Mouse (Mus musculus) embryonic facial prominence, embryonic 12.5 days (tissue): Measurements from ENCODE around the gene Kxd1. TPM values are rescaled to one million over a fixed set of nuclear protein-coding genes. Genes with fewer than 3 reads are reported as not detected.

Experiments
- ATAC-seq: fragments of 200-750 bp; cut with Nextera tagmentation; 2 replicates; pipeline ENCODE4 v1.8.0; 2017; ENCODE audit not compliant: insufficient number of reproducible peaks, insufficient read depth, low FRiP score, low TSS enrichment
- H3K27ac ChIP-seq: fragments of 300-500 bp; sonication (generic); 2 replicates; pipeline ENCODE4 v1.5.1; 2016; ENCODE audit warnings: mild to moderate bottlenecking
- H3K27me3 ChIP-seq: fragments of 300-500 bp; sonication (generic); 2 replicates; pipeline ENCODE4 v1.6.1; 2016; ENCODE audit warnings: mild to moderate bottlenecking, moderate library complexity
- H3K36me3 ChIP-seq: fragments of 300-500 bp; sonication (generic); 2 replicates; pipeline ENCODE4 v1.6.1; 2016; ENCODE audit warnings: mild to moderate bottlenecking
- H3K4me1 ChIP-seq: fragments of 300-500 bp; sonication (generic); 2 replicates; pipeline ENCODE4 v1.6.1; 2016
- H3K4me2 ChIP-seq: fragments of 300-500 bp; sonication (generic); replicated peaks from 2 replicates; pipeline ENCODE4 v1.6.1; 2016; ENCODE audit warnings: mild to moderate bottlenecking, moderate library complexity
- H3K4me3 ChIP-seq: fragments of 300-500 bp; sonication (generic); 2 replicates; pipeline ENCODE4 v1.5.1; 2016; ENCODE audit warnings: mild to moderate bottlenecking
- H3K9ac ChIP-seq: fragments of 300-500 bp; sonication (generic); 2 replicates; pipeline ENCODE4 v1.6.1; 2016; ENCODE audit warnings: mild to moderate bottlenecking, moderate library complexity
- H3K9me3 ChIP-seq: fragments of 300-500 bp; sonication (generic); 2 replicates; pipeline ENCODE4 v1.6.1; 2016; ENCODE audit warnings: mild to moderate bottlenecking, moderate library complexity
- WGBS: fragments of 180-500 bp; shearing (Covaris S2); methylation state at CpG from one replicate; pipeline ENCODE4 v1.1.7; 2016; 5-methylcytosine and 5-hydroxymethylcytosine counted together
- polyA plus RNA-seq: library from polyadenylated mRNA; unstranded; fragments of >200 nt; fragmentation: Nextera tagmentation; extraction: Ambion mirVana; gene quantifications from 2 replicates; pipeline ENCODE4 v1.2.1, GENCODE M21; 2016

Kxd1 gene
- polyA plus RNA-seq, 1 experiment from 2014 or later: 54.7 TPM

GRCm38 (mm10) chr8:70544200-70544687, 16.5 kb upstream of the Kxd1 start:
- Histone ChIP-seq H3K9me3 (no peaks in the 10 kb centered on the region), H3K27ac (no peak overlapping the region), H3K36me3 (0 out of 2 replicates have a peak, but pooled peaks cover 3% of the 10 kb centered on the region), H3K4me2 (no peak overlapping the region), H3K9ac (no peak overlapping the region), H3K4me3 (no peak overlapping the region), H3K4me1 (peaks cover 19% of the 10 kb centered on the region), H3K27me3 (no peaks in the 10 kb centered on the region)
- 64% methylated on average over 6 of the region's 6 CpGs for WGBS
- ATAC-seq: no peak

GRCm38 (mm10) chr8:70541081-70541480, 13.3 kb upstream of the Kxd1 start:
- Histone ChIP-seq H3K27ac (no peak overlapping the region), H3K27me3 (no peaks in the 10 kb centered on the region), H3K4me3 (peak overlapping the region; percentile 66; the same call in 1 of the 2 replicates), H3K9ac (peak overlapping the region; percentile 21; the same call in 1 of the 2 replicates), H3K4me1 (peaks cover 23% of the 10 kb centered on the region), H3K9me3 (no peaks in the 10 kb centered on the region), H3K36me3 (peaks cover 11% of the 10 kb centered on the region), H3K4me2 (peak overlapping the region; percentile 72)
- WGBS: 82% methylated on average over 5 of the region's 5 CpGs
- no peak for ATAC-seq

DNA sequence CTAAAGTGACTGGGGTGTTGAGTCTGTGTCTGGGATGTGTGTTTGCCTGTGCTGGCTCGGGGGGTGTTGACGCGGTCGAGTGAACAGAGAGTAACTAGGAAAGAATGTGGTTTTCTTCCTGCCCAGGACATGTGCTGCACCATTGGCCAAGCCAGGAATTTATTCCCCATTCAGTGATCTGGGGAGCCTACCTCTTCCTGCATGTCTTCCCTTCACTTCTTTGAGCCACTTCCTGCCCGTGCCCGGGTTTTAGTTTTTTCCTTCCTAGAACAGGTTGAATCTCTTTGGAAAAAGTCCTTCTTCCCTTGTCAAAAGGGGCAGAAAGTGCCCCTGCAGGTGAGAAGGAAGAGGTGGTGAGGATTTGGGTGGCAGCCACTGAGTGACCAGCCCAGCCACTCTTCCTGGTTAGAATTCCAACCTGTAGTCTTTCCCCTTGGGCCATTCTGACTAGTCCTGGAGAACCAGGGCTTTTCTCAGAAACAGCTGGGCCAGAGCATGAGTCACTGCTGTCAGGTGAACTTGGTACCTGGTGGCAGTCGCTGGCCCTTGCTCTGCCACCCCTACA, 12.8 kb upstream of the Kxd1 start:
- WGBS: 37% methylated on average over 7 of the region's 7 CpGs
- Histone ChIP-seq H3K9me3 (no peaks in the 10 kb centered on the region), H3K27ac (no peak overlapping the region)

GRCm38 (mm10) chr8:70540013-70540506, 12.3 kb upstream of the Kxd1 start:
- peak overlapping the region; percentile 94; the same call in 1 of the 2 replicates for H3K27ac ChIP-seq
- H3K9ac ChIP-seq: peak overlapping the region; percentile 75
- no peak for ATAC-seq
- H3K4me1 ChIP-seq: peaks cover 23% of the 10 kb centered on the region
- H3K36me3 ChIP-seq: peaks cover 21% of the 10 kb centered on the region
- H3K4me2 ChIP-seq: peak overlapping the region; percentile 72
- 14% methylated on average over 4 of the region's 4 CpGs for WGBS
- H3K9me3 ChIP-seq: no peaks in the 10 kb centered on the region
- peak overlapping the region; percentile 66 for H3K4me3 ChIP-seq
- H3K27me3 ChIP-seq: no peaks in the 10 kb centered on the region

More for the DNA sequence above, 12.8 kb upstream of the Kxd1 start:
- Histone ChIP-seq H3K27me3 (no peaks in the 10 kb centered on the region), H3K9ac (peak overlapping the region; percentile 75), H3K4me2 (peak overlapping the region; percentile 72), H3K4me3 (peak overlapping the region; percentile 66), H3K4me1 (peaks cover 23% of the 10 kb centered on the region), H3K36me3 (peaks cover 15% of the 10 kb centered on the region)
- ATAC-seq: no peak

DNA sequence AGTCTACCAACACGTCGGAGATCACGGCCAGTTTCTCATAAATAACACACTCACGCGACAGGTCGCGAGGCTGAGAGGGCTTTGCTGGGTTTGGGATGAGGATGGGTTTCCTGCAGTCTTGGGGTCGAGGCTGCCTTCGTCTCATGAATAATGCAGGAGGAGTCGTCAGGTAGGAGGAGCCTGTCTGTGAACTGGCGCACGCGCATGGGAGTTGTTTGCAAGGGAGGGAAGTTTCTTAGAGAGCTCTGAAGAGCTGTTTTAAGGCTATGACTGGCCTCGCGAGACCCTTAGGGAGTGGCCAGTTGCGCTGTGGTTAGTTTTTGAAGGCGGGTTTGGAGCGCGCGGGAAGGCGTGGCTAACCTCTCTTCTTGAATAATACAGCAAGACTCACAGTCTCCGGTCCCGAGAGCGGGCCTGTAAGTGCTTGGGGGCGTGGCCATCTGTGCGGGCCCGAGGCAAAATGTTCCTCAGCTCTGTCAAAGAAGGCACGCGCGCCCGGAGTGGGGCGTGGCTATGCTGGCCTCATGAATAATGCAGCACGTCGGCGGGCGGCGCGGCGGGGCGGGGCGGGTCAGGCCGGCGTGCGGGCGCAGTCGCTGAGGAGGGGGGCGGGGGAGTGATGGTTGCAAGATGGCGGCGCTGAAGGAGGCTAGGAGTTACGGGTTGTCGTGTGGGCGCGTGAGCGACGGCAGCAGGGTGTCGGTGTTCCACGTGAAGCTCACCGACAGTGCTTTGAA, 11.5 kb upstream of the Kxd1 start, which contains the start of gene Ell:
Ell (plus strand) TSS at position 381 of the 737 bp plus-strand sequence.
- H3K27ac ChIP-seq: peak within 1 kb of the TSS; percentile 94
- peak within 1 kb of the TSS; percentile 66 for H3K4me3 ChIP-seq
- H3K27me3 ChIP-seq: no peaks in the 10 kb centered on the region
- ATAC-seq: peak; percentile 86
- H3K9ac ChIP-seq: peak within 1 kb of the TSS; percentile 75
- peak within 1 kb of the TSS; percentile 72 for H3K4me2 ChIP-seq
- H3K36me3 ChIP-seq: peaks cover 29% of the 10 kb centered on the region
- H3K4me1 ChIP-seq: peaks cover 23% of the 10 kb centered on the region
- WGBS: under 1% methylated on average over 55 of the region's 58 CpGs
- no peaks in the 10 kb centered on the region for H3K9me3 ChIP-seq

- under 1% methylated on average over 32 of the region's 32 CpGs for WGBS
- Histone ChIP-seq H3K36me3 (peaks cover 35% of the 10 kb centered on the region), H3K4me3 (peak overlapping the region; percentile 66), H3K9ac (peak overlapping the region; percentile 54), H3K27me3 (no peaks in the 10 kb centered on the region), H3K4me2 (peak overlapping the region; percentile 72), H3K4me1 (peaks cover 23% of the 10 kb centered on the region), H3K9me3 (no peaks in the 10 kb centered on the region), H3K27ac (peak overlapping the region; percentile 94)
- ATAC-seq: peak; percentile 54
These were observed 10.9 kb upstream of the Kxd1 start for GRCm38 (mm10) chr8:70538633-70539076.

DNA sequence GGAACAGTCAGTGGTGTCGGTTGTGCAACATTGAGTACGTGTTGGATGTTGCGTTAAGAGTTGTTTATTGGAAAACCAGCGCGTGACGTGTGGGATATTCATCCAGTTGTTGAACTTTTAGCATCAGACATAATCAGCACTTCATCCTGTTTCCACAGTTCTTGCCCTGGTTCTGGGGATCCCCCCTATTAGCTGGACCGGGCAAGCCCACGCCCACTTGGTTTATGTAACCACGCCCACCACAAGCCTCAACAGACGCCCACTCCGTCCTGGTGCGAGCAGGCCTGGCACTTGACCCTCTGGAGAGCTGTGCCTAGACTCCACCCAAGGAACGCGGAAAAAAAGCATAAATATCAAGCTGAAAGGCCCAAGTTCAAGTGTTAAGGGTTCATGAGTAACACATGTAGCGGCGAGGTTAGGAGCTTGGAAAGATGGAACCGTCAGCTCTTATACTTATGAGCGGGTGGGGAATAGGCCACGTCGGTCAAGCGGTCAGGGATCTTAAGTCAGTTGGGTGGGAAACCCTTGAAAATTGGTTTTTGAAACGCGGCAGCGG, 10.3 kb upstream of the Kxd1 start:
- no peak for ATAC-seq
- H3K9ac ChIP-seq: peak overlapping the region; percentile 54

GRCm38 (mm10) chr8:70535701-70536100, 7.9 kb upstream of the Kxd1 start:
- Histone ChIP-seq H3K9me3 (no peaks in the 10 kb centered on the region), H3K27me3 (no peaks in the 10 kb centered on the region), H3K4me3 (no peak overlapping the region), H3K27ac (no peak overlapping the region), H3K36me3 (peaks cover 64% of the 10 kb centered on the region), H3K9ac (no peak overlapping the region), H3K4me1 (peaks cover 11% of the 10 kb centered on the region), H3K4me2 (no peak overlapping the region)
- ATAC-seq: no peak
- WGBS: 93% methylated on average over 2 of the region's 2 CpGs

More for the DNA sequence above, 10.3 kb upstream of the Kxd1 start:
- Histone ChIP-seq H3K9me3 (no peaks in the 10 kb centered on the region), H3K36me3 (peaks cover 40% of the 10 kb centered on the region), H3K4me2 (peak overlapping the region; percentile 72), H3K27ac (peak overlapping the region; percentile 94), H3K27me3 (no peaks in the 10 kb centered on the region), H3K4me1 (peaks cover 23% of the 10 kb centered on the region), H3K4me3 (peak overlapping the region; percentile 66)
- WGBS: 14% methylated on average over 24 of the region's 24 CpGs

DNA sequence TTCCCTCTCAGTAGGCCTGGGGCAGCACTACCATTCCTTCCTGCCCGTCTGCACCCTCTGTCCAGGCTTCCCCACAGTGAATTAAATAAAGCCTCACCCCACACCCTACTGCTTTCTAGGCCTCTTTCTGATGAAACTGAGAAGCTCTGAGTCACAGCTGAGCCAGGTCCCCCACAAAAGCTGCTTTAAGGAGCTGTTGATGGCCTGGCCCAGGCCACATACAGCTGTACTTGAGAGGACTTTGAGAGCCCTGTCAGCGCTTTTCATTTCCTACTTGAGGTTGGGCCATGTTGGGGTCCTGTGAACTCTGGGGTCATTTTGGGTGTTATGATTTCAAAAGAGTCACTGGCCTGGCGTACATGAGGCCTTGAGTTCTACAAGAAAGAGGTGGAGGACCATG, 7.5 kb upstream of the Kxd1 start:
- ATAC-seq: no peak
- Histone ChIP-seq H3K36me3 (peaks cover 67% of the 10 kb centered on the region), H3K27ac (no peak overlapping the region), H3K4me2 (no peak overlapping the region), H3K9me3 (no peaks in the 10 kb centered on the region), H3K4me3 (no peak overlapping the region), H3K9ac (no peak overlapping the region), H3K4me1 (peaks cover 6% of the 10 kb centered on the region), H3K27me3 (no peaks in the 10 kb centered on the region)
- 88% methylated on average over 3 of the region's 3 CpGs for WGBS

DNA sequence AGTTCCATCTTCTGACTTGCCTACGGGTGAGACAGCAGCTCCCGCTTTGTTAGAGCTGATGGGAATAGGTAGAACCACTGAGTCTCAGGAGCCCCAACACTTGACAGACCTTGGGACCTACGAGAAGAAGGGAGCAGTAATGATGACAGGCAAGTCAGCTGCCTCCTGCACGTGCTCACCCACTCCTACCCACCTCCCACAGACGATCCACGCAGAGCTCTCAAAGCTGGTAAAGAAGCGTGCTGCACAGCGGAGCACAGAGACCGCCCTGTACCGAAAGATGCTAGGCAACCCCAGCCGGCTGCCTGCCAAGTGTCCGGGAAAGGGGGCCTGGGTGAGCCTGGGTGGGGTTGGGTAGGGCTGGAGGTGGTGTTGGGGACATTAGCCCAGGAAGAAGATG, 6.5 kb upstream of the Kxd1 start:
- no peak overlapping the region for H3K27ac ChIP-seq
- H3K9ac ChIP-seq: no peak overlapping the region
- H3K4me1 ChIP-seq: peaks cover 6% of the 10 kb centered on the region
- no peak overlapping the region for H3K4me3 ChIP-seq
- 94% methylated on average over 12 of the region's 12 CpGs for WGBS
- ATAC-seq: no peak
- H3K9me3 ChIP-seq: no peaks in the 10 kb centered on the region
- H3K4me2 ChIP-seq: no peak overlapping the region
- no peaks in the 10 kb centered on the region for H3K27me3 ChIP-seq
- peaks cover 77% of the 10 kb centered on the region for H3K36me3 ChIP-seq

- Histone ChIP-seq H3K4me2 (no peak overlapping the region), H3K27ac (no peak overlapping the region), H3K27me3 (no peaks in the 10 kb centered on the region), H3K36me3 (peaks cover 60% of the 10 kb centered on the region), H3K4me1 (peaks cover 22% of the 10 kb centered on the region), H3K4me3 (no peak overlapping the region), H3K9ac (no peak overlapping the region), H3K9me3 (no peaks in the 10 kb centered on the region)
- 97% methylated on average over 2 of the region's 2 CpGs for WGBS
- no peak for ATAC-seq
These were observed 2.6 kb upstream of the Kxd1 start for GRCm38 (mm10) chr8:70530314-70530713.
